ENCODE assay signal across 16 mouse cellular contexts in the genomic region with DNA sequence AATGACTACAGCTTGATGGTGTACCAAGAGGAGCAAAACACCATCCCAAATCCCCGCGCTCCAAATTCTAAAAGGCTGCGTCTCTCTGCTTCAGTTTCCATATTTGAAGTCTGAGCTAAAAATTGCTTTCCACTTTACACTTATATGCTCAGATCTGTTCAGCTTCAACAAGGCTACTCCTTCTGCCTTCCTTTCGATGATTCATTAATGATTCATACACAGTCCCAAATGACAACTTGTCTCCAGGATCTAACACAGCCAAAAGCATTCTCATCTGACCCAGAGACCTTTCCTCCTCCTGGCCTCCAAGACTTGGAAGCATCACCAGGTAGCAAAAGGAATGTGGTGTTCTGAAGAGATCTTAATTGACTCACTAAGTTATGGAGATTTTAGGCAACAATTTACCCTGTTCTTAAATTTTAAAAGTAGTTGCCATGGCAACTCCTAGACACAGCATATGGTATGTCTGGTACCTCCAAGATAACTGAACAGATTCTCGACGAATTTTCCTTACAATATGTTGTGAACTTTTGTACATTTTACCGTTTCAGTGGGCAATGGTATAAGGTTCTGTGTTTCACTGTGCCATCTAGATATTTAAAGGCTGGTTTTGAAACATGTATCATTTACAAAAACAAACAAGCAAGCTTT.
DNase-seq lines count a peak whose midpoint lies in the region; ATAC-seq lines count a peak whose summit lies in the region.
"Had no signal": no experiment of that assay in that cellular context is flagged by ENCODE, and none has a peak within 500 bp of the region (broad histone marks: within the 10 kb centered on the region; RNA-seq: fewer than 3 reads in every experiment).

No protein-coding gene starts in this region.

- H3K4me3 ChIP-seq in intestine, embryonic 15.5 days (replicated peaks), result no peak overlapping the region
- no peak overlapping the region for H3K4me3 ChIP-seq in hindbrain, embryonic 14.5 days (replicated peaks; ENCODE audit: low read length)
- H3K4me3 ChIP-seq: embryonic facial prominence, embryonic 13.5 days; hindbrain, embryonic 13.5 days; limb, embryonic 15.5 days had no signal

- H3K9ac ChIP-seq in intestine, embryonic 15.5 days, result no peak overlapping the region
- no peak overlapping the region for H3K9ac ChIP-seq in hindbrain, embryonic 14.5 days
- H3K9ac ChIP-seq: embryonic facial prominence, embryonic 13.5 days; hindbrain, embryonic 13.5 days; limb, embryonic 15.5 days had no signal

- DNase-seq in adrenal gland, adult 2 months, result peak; percentile 25
- DNase-seq in adrenal gland, postnatal 25 days, result no peak
- peak; percentile 69 for DNase-seq in brain, embryonic 18.5 days (ENCODE audit: low read depth, low spot score)
- DNase-seq in layer of hippocampus, adult 8-10 months (ENCODE audit: low spot score in 2 of 2), result peak; percentile 16 to 39
- DNase-seq in right cerebral cortex, adult 2 months (ENCODE audit: low spot score in 2 of 2), result peak; percentile 41 to 61
- no peak for DNase-seq in hindbrain, embryonic 14.5 days (ENCODE audit: low spot score)
- no peak for DNase-seq in cerebellum, adult 9-10 months
- DNase-seq: cerebellum, postnatal 25 days; kidney, adult 2 months; lung, adult 2 months; midbrain, embryonic 14.5 days; thymus, postnatal 14 days had no signal

- H3K27me3 ChIP-seq in intestine, embryonic 15.5 days (replicated peaks), result no peaks in the 10 kb centered on the region
- H3K27me3 ChIP-seq in hindbrain, embryonic 14.5 days (ENCODE audit: control insufficient read depth, insufficient read depth, low read length), result no peaks in the 10 kb centered on the region
- H3K27me3 ChIP-seq: embryonic facial prominence, embryonic 13.5 days; hindbrain, embryonic 13.5 days; limb, embryonic 15.5 days had no signal

- H3K4me1 ChIP-seq in intestine, embryonic 15.5 days (replicated peaks), result no peaks in the 10 kb centered on the region
- H3K4me1 ChIP-seq in hindbrain, embryonic 14.5 days (replicated peaks; ENCODE audit: control insufficient read depth, insufficient read depth, low read length), result no peaks in the 10 kb centered on the region
- H3K4me1 ChIP-seq: embryonic facial prominence, embryonic 13.5 days; hindbrain, embryonic 13.5 days; limb, embryonic 15.5 days had no signal

- no peak overlapping the region for H3K4me2 ChIP-seq in intestine, embryonic 15.5 days (replicated peaks)
- no peak overlapping the region for H3K4me2 ChIP-seq in hindbrain, embryonic 14.5 days (replicated peaks)
- H3K4me2 ChIP-seq: embryonic facial prominence, embryonic 13.5 days; hindbrain, embryonic 13.5 days; limb, embryonic 15.5 days had no signal

- 85% methylated on average over 7 of the region's 7 CpGs for WGBS in intestine, embryonic 15.5 days
- WGBS in hindbrain, embryonic 14.5 days, result 79% methylated on average over 7 of the region's 7 CpGs

- no peak for ATAC-seq in intestine, embryonic 15.5 days
- ATAC-seq in hindbrain, embryonic 14.5 days (ENCODE audit: low FRiP score), result no peak

- no peaks in the 10 kb centered on the region for H3K9me3 ChIP-seq in intestine, embryonic 15.5 days
- no peaks in the 10 kb centered on the region for H3K9me3 ChIP-seq in hindbrain, embryonic 14.5 days (ENCODE audit: control insufficient read depth, low read length)
- H3K9me3 ChIP-seq: embryonic facial prominence, embryonic 13.5 days; hindbrain, embryonic 13.5 days; limb, embryonic 15.5 days had no signal

- H3K27ac ChIP-seq in intestine, embryonic 15.5 days, result no peak overlapping the region
- H3K27ac ChIP-seq in hindbrain, embryonic 14.5 days, result no peak overlapping the region
- H3K27ac ChIP-seq: embryonic facial prominence, embryonic 13.5 days; hindbrain, embryonic 13.5 days; limb, embryonic 15.5 days had no signal

- H3K36me3 ChIP-seq in intestine, embryonic 15.5 days, result no peaks in the 10 kb centered on the region
- H3K36me3 ChIP-seq in hindbrain, embryonic 14.5 days (replicated peaks; ENCODE audit: control insufficient read depth, insufficient read depth), result no peaks in the 10 kb centered on the region
- H3K36me3 ChIP-seq: embryonic facial prominence, embryonic 13.5 days; hindbrain, embryonic 13.5 days; limb, embryonic 15.5 days had no signal

Comparison
In these comparisons a context has a peak if more than half of its experiments do, and no peak if none do; other contexts are left out.
1. DNase-seq: peak in adrenal gland, adult 2 months (single experiment), brain, embryonic 18.5 days (single experiment), layer of hippocampus, adult 8-10 months (2 of 2) and right cerebral cortex, adult 2 months (2 of 2); none in adrenal gland, postnatal 25 days (single experiment), hindbrain, embryonic 14.5 days (single experiment) and cerebellum, adult 9-10 months (single experiment).